Mouse (Mus musculus) E14TG2a.4 (cell line): ENCODE measurements at regions not wholly inside any gene's neighbourhood (a gene's known extent, or its start where the extent isn't known, plus 50 kb on each side); places are given as distances from the start of the nearest gene placed in this dataset.

ENCODE experiments used
- H3K27me3 ChIP-seq: 2 replicates; pipeline ENCODE4 v1.6.1; 2014; ENCODE audit warnings: low read length, control low read depth; ENCODE audit not compliant: insufficient read depth
- H3K36me3 ChIP-seq: 2 replicates; pipeline ENCODE4 v1.6.1; 2014; ENCODE audit warnings: low read length, control low read depth; ENCODE audit not compliant: insufficient read depth
- H3K4me1 ChIP-seq: replicated peaks from 2 replicates; pipeline ENCODE4 v1.6.1; 2014; ENCODE audit warnings: low read depth, low read length, control low read depth
- H3K4me3 ChIP-seq: replicated peaks from 2 replicates; pipeline ENCODE4 v1.5.1; 2014; ENCODE audit warnings: mild to moderate bottlenecking, low read length
- H3K9me3 ChIP-seq: 2 replicates; pipeline ENCODE4 v1.6.1; 2014; ENCODE audit warnings: low read length, control low read depth
- CTCF ChIP-seq: conservative IDR thresholded peaks from 2 replicates; pipeline ENCODE4 v1.5.1; 2014; ENCODE audit warnings: low read length
- NANOG ChIP-seq: IDR thresholded peaks from 2 replicates; pipeline ENCODE4 v1.6.1; 2014; ENCODE audit warnings: borderline replicate concordance, low read length, mixed read lengths
- POU5F1 ChIP-seq: IDR thresholded peaks from 2 replicates; pipeline ENCODE4 v1.6.1; 2014; ENCODE audit warnings: low read length, borderline replicate concordance

DNA sequence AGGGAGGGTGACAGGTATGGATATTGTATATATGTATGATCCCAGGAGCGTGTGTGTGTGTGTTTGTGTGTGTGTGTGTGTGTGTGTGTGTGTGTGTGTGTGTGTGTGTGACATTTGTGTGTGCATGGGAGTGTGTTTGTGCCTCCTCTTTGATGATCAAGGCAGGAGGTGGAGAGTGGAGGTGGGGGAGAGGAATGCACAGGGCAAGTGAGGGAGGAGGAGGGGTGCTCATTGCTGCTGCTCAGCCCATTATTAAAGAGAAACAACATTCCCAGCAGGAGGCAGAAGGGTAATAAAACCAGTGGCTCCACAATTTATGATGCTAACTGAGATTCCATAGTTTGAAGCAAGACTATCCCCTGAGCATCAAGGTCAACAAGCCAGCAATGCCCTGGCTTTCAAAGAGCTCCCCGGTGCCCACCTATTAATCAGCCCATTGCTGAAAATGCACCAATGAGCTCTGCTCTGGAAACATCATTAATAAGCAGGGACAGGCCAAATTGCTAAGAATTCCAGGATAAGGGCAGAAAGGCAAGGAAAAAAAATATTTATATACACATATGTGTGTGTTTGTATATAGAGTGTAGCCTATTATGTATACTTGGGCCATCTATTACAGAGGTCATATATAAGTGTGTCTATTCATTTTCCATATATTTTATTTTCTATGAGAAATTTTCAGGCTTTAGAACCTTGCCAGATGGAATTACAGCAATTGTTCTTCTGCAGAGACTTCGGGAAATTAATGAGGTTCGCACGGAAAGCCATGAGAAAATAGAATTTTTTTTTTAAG, 316.7 kb downstream of the Gm826 start:
- H3K4me3 ChIP-seq = no peak overlapping the region
- no peaks in the 10 kb centered on the region; the same call in 1 of the 2 replicates for H3K27me3 ChIP-seq
- TF ChIP-seq CTCF = no peak
- TF ChIP-seq NANOG = no peak
- TF ChIP-seq POU5F1 = no peak
- peaks cover 15% of the 10 kb centered on the region for H3K4me1 ChIP-seq
- H3K36me3 ChIP-seq = no peaks in the 10 kb centered on the region
- H3K9me3 ChIP-seq = no peaks in the 10 kb centered on the region

DNA sequence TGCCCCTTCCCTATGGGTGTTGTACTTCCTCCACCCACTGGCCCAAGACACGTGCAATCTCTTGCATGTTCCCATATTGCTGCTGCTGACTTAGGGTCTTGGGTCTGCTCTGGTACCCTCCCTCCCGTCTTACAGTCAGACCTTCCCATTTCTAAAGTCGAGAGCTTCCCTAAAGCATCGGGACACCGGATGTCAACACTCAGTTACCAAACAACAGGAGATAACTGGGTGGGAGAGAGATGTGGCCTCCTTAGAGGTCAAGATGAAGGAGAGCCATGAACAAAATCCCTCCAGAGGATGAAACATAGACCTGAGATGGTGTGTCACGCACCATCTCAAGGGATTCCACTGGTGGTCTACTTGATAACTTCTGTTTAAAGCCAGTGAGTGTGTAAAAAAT, 322.5 kb downstream of the Gm826 start:
- no peak for TF ChIP-seq POU5F1
- no peak for TF ChIP-seq NANOG
- TF ChIP-seq CTCF = no peak
- no peaks in the 10 kb centered on the region for H3K27me3 ChIP-seq

DNA sequence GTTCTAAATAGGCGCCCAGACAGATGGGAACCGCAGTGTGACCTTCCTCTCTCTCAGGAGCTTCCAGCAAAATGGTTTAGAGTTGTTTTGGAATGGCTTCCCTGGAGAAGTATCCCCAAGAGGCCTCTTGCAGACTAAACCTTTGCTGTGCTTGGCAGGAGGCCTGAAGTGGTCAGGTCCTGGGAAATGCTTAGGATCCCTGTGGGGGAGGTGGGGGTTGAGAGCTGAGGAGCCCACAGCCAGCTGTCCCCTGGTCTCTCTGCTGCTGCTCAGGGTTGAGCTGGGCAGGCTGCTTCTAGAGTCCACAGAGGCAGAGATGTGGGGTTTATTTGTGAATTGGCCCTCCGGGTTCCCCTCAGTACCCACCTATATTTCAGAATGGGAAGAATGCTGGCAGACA, 331.3 kb downstream of the Gm826 start:
- TF ChIP-seq NANOG (no peak), CTCF (no peak), POU5F1 (no peak)
- Histone ChIP-seq H3K4me1 (no peaks in the 10 kb centered on the region), H3K4me3 (no peak overlapping the region), H3K36me3 (no peaks in the 10 kb centered on the region), H3K27me3 (no peaks in the 10 kb centered on the region), H3K9me3 (no peaks in the 10 kb centered on the region)

More for the DNA sequence above, 322.5 kb downstream of the Gm826 start:
- no peak overlapping the region for H3K4me3 ChIP-seq
- no peaks in the 10 kb centered on the region for H3K36me3 ChIP-seq
- H3K4me1 ChIP-seq = no peaks in the 10 kb centered on the region
- H3K9me3 ChIP-seq = no peaks in the 10 kb centered on the region

DNA sequence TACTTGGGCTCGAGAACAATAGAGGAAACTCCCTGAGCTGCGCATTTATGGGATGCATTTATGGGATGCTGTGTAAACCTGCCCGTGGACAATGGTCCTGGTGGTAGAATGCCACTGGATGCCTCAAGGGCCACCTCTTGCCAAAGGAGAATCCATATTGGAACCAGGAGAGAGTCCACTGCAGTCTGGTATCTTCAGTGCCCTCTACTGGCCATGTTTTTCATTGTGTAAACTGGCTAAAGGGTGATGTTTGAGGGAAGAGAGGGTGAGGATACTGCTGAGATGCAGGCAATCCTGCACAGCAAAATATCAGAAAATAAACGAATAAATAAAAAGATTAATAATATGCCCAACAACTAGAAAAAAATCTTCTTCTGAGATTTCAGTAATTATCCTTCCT, 333.5 kb downstream of the Gm826 start:
- Histone ChIP-seq H3K27me3 (no peaks in the 10 kb centered on the region; the same call in 1 of the 2 replicates), H3K9me3 (no peaks in the 10 kb centered on the region), H3K4me3 (no peak overlapping the region), H3K36me3 (no peaks in the 10 kb centered on the region), H3K4me1 (no peaks in the 10 kb centered on the region)
- TF ChIP-seq CTCF = peak; percentile 37
- no peak for TF ChIP-seq NANOG

DNA sequence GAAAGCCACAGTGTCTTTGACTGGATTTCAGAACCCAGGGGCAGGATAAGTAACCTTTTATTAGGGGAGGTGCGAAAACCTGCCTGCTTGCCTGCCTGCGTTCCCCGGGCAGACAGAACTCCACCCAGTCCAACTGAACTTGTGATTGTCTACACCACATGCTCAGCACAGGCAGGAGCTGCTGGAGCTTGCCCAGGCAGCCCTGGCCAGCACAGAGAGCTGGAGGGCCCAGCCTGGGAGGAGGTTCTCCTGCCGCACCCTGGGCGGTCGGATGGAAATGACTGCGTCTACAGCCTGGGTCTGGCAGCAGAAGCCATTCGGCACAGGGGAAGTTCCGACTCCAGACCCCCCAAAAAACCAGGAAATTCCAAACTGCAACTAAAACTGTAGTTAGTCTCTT, 336.6 kb downstream of the Gm826 start:
- H3K27me3 ChIP-seq = no peaks in the 10 kb centered on the region; the same call in 1 of the 2 replicates
- H3K4me3 ChIP-seq = no peak overlapping the region
- no peaks in the 10 kb centered on the region for H3K4me1 ChIP-seq
- no peaks in the 10 kb centered on the region for H3K9me3 ChIP-seq
- TF ChIP-seq CTCF = no peak
- TF ChIP-seq NANOG = no peak
- TF ChIP-seq POU5F1 = no peak
- no peaks in the 10 kb centered on the region for H3K36me3 ChIP-seq

DNA sequence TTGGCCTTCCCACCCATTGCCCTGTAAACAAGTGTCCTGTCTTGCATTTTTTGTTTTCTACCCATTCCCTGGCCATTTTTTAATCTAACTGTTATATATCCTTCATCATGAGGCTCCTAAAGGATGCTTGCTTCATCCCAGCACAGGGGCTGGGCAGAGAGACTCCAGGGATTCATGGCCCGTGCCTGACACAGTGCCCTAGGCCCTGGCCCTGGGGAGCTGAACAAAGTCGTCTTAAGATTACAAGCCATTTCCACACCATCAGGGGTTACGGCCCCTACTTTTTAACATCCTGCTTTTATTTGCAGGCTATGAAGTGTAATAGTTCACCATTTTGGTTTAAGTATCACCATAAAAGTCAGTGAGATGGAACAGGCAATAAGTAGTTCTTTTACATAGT, 339.5 kb downstream of the Gm826 start:
- Histone ChIP-seq H3K4me3 (no peak overlapping the region), H3K27me3 (no peaks in the 10 kb centered on the region; the same call in 1 of the 2 replicates), H3K36me3 (no peaks in the 10 kb centered on the region), H3K4me1 (no peaks in the 10 kb centered on the region), H3K9me3 (no peaks in the 10 kb centered on the region)
- no peak for TF ChIP-seq POU5F1
- no peak for TF ChIP-seq NANOG
- TF ChIP-seq CTCF = no peak

DNA sequence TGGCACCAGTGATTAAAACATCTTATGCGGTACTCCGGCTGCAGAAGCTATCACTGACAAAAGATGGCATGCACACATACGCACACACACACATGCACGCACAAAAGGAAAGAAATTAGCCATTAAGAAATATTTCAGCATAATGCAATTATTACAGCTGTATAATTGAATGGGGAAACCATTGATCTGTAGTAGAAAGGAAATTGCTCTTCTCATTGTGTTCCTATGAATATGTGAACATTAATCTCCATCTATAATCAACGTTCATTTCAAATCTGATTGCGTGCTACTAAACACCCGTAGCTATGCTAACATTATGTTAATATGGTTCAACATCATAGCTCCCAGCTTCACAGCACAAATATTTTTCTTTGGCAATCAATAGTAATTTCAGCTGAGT, 347.2 kb downstream of the Gm826 start:
- no peaks in the 10 kb centered on the region for H3K36me3 ChIP-seq
- TF ChIP-seq POU5F1 (no peak), CTCF (no peak), NANOG (no peak)
- H3K9me3 ChIP-seq = no peaks in the 10 kb centered on the region
- no peaks in the 10 kb centered on the region for H3K27me3 ChIP-seq
- no peak overlapping the region for H3K4me3 ChIP-seq
- H3K4me1 ChIP-seq = no peaks in the 10 kb centered on the region

DNA sequence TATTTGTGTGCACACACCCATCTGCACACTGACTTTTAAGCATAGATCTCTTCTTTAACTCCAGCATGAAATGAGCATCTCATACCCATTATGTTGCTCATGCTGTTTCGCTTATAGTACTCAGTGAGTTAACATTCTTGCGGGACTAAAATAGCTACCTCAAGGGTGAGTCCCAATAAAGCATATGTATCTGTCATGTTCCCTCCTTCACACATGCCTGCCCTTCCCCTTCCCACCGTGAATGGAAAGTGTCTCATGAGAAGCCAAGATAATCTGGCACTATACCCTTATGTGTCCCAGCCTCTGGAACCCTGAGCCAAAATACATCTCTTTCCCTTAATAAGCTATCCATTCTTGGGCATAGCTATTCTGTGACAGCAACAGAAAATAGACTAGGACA, 352.3 kb downstream of the Gm826 start:
- H3K36me3 ChIP-seq = no peaks in the 10 kb centered on the region
- no peaks in the 10 kb centered on the region for H3K9me3 ChIP-seq
- no peak overlapping the region for H3K4me3 ChIP-seq
- H3K27me3 ChIP-seq = no peaks in the 10 kb centered on the region
- TF ChIP-seq CTCF (no peak), POU5F1 (no peak), NANOG (no peak)
- no peaks in the 10 kb centered on the region for H3K4me1 ChIP-seq

DNA sequence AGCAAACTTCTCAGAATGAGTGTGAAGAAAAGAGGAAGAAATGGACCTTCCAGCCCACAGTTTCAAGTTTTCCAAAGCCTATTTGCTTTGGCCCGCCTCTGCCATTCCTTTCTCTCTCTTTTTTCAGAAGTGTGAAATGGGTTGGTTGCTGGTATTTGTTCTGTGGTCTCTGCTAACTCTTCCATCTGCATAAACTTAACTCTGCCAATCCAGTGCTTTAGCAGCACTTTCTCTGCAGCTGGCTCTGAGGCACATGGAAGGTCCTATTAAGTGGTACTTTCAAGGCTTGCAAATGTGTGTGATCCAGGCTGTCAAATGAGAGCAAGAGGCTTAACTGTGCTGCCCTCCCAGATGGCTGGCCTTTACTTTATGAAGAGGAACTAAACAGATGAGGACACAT, 383.6 kb downstream of the Gm826 start:
- H3K9me3 ChIP-seq = no peaks in the 10 kb centered on the region
- no peaks in the 10 kb centered on the region for H3K4me1 ChIP-seq
- no peak overlapping the region for H3K4me3 ChIP-seq
- no peaks in the 10 kb centered on the region for H3K36me3 ChIP-seq
- no peaks in the 10 kb centered on the region for H3K27me3 ChIP-seq
- no peak for TF ChIP-seq POU5F1
- TF ChIP-seq CTCF = no peak
- TF ChIP-seq NANOG = no peak
